Mouse (Mus musculus) megakaryocyte, adult 5-6 weeks (primary cell): ENCODE measurements around the gene Sema4d. TPM values are rescaled to one million over a fixed set of nuclear protein-coding genes. Genes with fewer than 3 reads are reported as not detected.

Experiments
- ATAC-seq: 2 replicates; pipeline ENCODE4 v1.8.0; 2016; ENCODE audit warnings: mild to moderate bottlenecking, inconsistent platforms; ENCODE audit not compliant: poor library complexity, severe bottlenecking
- total RNA-seq, 2 experiments: library from RNA; stranded (forward) in 1 of 2; stranded (reverse) in 1 of 2; fragments of 153-499, 151-499 nt in 1 of 2; fragments of 221-1000, 200-1000 nt in 1 of 2; gene quantifications; 2 replicates each; pipeline versions ENCODE4 v1.2.3 to v1.2.4; 2015 to 2017

The Sema4d gene
- total RNA-seq, 2 experiments from 2014 or later, result 54.1 to 110 TPM

- ATAC-seq, result no peak
Measured at GRCm38 (mm10) chr13:51756019-51756418, 37.5 kb downstream of the Sema4d start.

- no peak for ATAC-seq
Measured at GRCm38 (mm10) chr13:51755584-51755983, 38.0 kb downstream of the Sema4d start.

GRCm38 (mm10) chr13:51754559-51755126 lies 38.9 kb downstream of the Sema4d start:
- no peak for ATAC-seq

- ATAC-seq, result no peak
Measured at GRCm38 (mm10) chr13:51753802-51754444, 39.6 kb downstream of the Sema4d start.

- ATAC-seq, result no peak
Measured at GRCm38 (mm10) chr13:51753168-51753465, 40.4 kb downstream of the Sema4d start.

GRCm38 (mm10) chr13:51752346-51753167 lies 41.0 kb downstream of the Sema4d start:
- ATAC-seq, result no peak

- no peak for ATAC-seq
Measured at GRCm38 (mm10) chr13:51749578-51750345, 43.8 kb downstream of the Sema4d start.

GRCm38 (mm10) chr13:51748009-51748552 lies 45.5 kb downstream of the Sema4d start:
- peak; percentile 94 for ATAC-seq

GRCm38 (mm10) chr13:51747069-51747468 lies 46.5 kb downstream of the Sema4d start:
- ATAC-seq, result no peak

GRCm38 (mm10) chr13:51745862-51746261 lies 47.7 kb downstream of the Sema4d start:
- ATAC-seq, result no peak

- no peak for ATAC-seq
Measured at GRCm38 (mm10) chr13:51743855-51744254, 49.7 kb downstream of the Sema4d start.

- peak; percentile 31; the same call in 1 of the 2 replicates for ATAC-seq
Measured at GRCm38 (mm10) chr13:51742551-51743052, 50.9 kb downstream of the Sema4d start.

GRCm38 (mm10) chr13:51740776-51741175 lies 52.8 kb downstream of the Sema4d start:
- ATAC-seq, result peak; percentile 72

GRCm38 (mm10) chr13:51739713-51740112 lies 53.8 kb downstream of the Sema4d start:
- ATAC-seq, result no peak

- ATAC-seq, result no peak
Measured at GRCm38 (mm10) chr13:51738531-51739117, 54.9 kb downstream of the Sema4d start.

- ATAC-seq, result peak; percentile 15
Measured at GRCm38 (mm10) chr13:51737949-51738513, 55.5 kb downstream of the Sema4d start.

- no peak for ATAC-seq
Measured at GRCm38 (mm10) chr13:51737033-51737948, 56.3 kb downstream of the Sema4d start.

- peak; percentile 6; the same call in 1 of the 2 replicates for ATAC-seq
Measured at GRCm38 (mm10) chr13:51736007-51736911, 57.3 kb downstream of the Sema4d start.
